Mouse (Mus musculus) heart, postnatal 0 days (tissue): ENCODE measurements around the gene Rai1. TPM values are rescaled to one million over a fixed set of nuclear protein-coding genes. Genes with fewer than 3 reads are reported as not detected.

Experiments
- ATAC-seq: fragments of 200-750 bp; cut with Nextera tagmentation; 2 replicates; pipeline ENCODE4 v1.8.0; 2017; ENCODE audit warnings: low read depth, moderate number of reproducible peaks, moderate library complexity; ENCODE audit not compliant: insufficient read depth
- DNase-seq: peaks from one replicate; pipeline ENCODE4 v3.0.0-alpha.2; 2016; ENCODE audit warnings: low spot score
- H3K27ac ChIP-seq: fragments of 300-500 bp; sonication (generic); 2 replicates; pipeline ENCODE4 v1.5.1; 2014; ENCODE audit warnings: low read depth, mild to moderate bottlenecking
- H3K27me3 ChIP-seq: fragments of 300-500 bp; sonication (generic); 2 replicates; pipeline ENCODE4 v1.6.1; 2014; ENCODE audit warnings: low read length, mixed read lengths; ENCODE audit not compliant: control insufficient read depth, insufficient read depth
- H3K36me3 ChIP-seq: fragments of 300-500 bp; sonication (generic); replicated peaks from 2 replicates; pipeline ENCODE4 v1.6.1; 2014; ENCODE audit warnings: low read length, mixed read lengths; ENCODE audit not compliant: control insufficient read depth, insufficient read depth
- H3K4me1 ChIP-seq: fragments of 300-500 bp; sonication (generic); 2 replicates; pipeline ENCODE4 v1.6.1; 2014; ENCODE audit warnings: antibody characterized with exemption; ENCODE audit not compliant: control insufficient read depth, insufficient read depth
- H3K4me2 ChIP-seq: fragments of 300-500 bp; sonication (generic); 2 replicates; pipeline ENCODE4 v1.6.1; 2014; ENCODE audit warnings: low read depth, mild to moderate bottlenecking, low read length, moderate library complexity
- H3K4me3 ChIP-seq: fragments of 300-500 bp; sonication (generic); 2 replicates; pipeline ENCODE4 v1.5.1; 2014; ENCODE audit warnings: low read depth, low read length
- H3K9ac ChIP-seq: fragments of 300-500 bp; sonication (generic); replicated peaks from 2 replicates; pipeline ENCODE4 v1.6.1; 2014; ENCODE audit warnings: low read depth, low read length, mixed read lengths
- H3K9me3 ChIP-seq: fragments of 300-500 bp; sonication (generic); replicated peaks from 2 replicates; pipeline ENCODE4 v1.6.1; 2016; ENCODE audit warnings: low read length; ENCODE audit not compliant: control insufficient read depth
- CTCF ChIP-seq: IDR thresholded peaks from 2 replicates; pipeline ENCODE4 v1.5.1; 2016; ENCODE audit warnings: antibody characterized with exemption, control low read depth, low read depth
- EP300 ChIP-seq: IDR thresholded peaks from 2 replicates; pipeline ENCODE4 v1.6.1; 2016; ENCODE audit warnings: antibody characterized with exemption, low read depth
- WGBS: fragments of 180-500 bp; shearing (Covaris S2); extraction: QIAGEN DNeasy Blood & Tissue Kit; methylation state at CpG from one replicate; pipeline ENCODE4 v1.1.7; 2014; 5-methylcytosine and 5-hydroxymethylcytosine counted together
- polyA plus RNA-seq: library from polyadenylated mRNA; unstranded; fragments of >200 nt; fragmentation: Nextera tagmentation; extraction: Ambion mirVana; gene quantifications from 2 replicates; pipeline ENCODE4 v1.2.1, GENCODE M21; 2015
- total RNA-seq: library from RNA; depleted of rRNA; stranded (reverse); fragments of >200 nt; gene quantifications from 2 replicates; pipeline ENCODE4 v1.2.3, GENCODE M21; 2014; ENCODE audit warnings: low replicate concordance

Rai1 gene
- total and polyA plus RNA-seq, 2 experiments from 2014 or later, result 10.2 to 28.1 TPM

DNA sequence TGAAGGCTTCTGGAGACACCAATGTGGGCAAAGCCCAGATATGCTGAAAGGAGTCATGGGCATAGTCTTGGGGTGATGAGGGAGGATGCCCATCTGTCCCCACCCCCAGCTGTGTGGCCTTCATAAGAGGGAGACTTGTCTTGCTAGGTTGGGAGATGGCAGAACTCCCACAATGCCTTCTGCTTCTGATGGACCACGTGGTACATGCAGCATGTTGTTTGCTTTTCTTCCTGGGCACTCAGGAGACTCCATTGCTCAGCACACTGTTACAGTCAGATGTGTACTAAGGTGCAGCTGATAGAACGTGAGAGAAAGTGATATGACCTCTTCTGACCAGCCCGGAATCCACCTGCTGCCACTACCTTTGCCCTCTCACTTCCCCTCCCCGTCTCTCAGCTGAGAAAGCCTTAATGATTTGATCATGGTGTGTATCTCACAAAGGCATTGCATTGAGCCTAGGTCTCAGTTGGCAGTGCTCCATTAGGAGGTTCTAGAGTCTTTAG, 43.3 kb upstream of the Rai1 start:
- H3K27me3 ChIP-seq, result no peaks in the 10 kb centered on the region
- DNase-seq, result no peak
- no peak overlapping the region for H3K9ac ChIP-seq
- no peak overlapping the region for H3K27ac ChIP-seq
- TF ChIP-seq EP300 (no peak), CTCF (no peak)
- H3K4me2 ChIP-seq, result no peak overlapping the region
- 68% methylated on average over 4 of the region's 4 CpGs for WGBS
- H3K9me3 ChIP-seq, result no peaks in the 10 kb centered on the region
- H3K4me1 ChIP-seq, result no peaks in the 10 kb centered on the region
- no peak overlapping the region for H3K4me3 ChIP-seq
- ATAC-seq, result no peak
- no peaks in the 10 kb centered on the region for H3K36me3 ChIP-seq

DNA sequence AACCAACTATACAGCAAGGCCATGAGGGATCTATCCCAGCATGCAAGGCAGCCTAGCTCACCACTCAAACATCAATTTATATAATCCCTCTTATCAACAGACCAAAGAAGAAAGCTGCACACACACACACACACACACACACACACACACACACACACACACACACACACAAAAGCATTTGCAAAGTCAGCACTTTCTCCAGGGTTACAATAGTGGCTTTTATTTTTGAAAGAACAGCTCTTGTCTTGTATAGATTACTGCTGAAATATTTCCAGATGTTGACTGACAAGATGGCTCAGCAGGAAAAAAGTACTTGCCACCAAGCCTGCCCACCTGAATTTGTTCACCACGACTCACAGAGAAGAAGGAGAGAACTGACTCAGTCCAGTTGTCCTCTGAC, 39.5 kb upstream of the Rai1 start:
- H3K27me3 ChIP-seq, result no peaks in the 10 kb centered on the region
- H3K27ac ChIP-seq, result no peak overlapping the region
- DNase-seq (no peak), ATAC-seq (no peak)
- no peak for TF ChIP-seq EP300
- TF ChIP-seq CTCF, result no peak
- no peak overlapping the region for H3K9ac ChIP-seq
- no peak overlapping the region for H3K4me3 ChIP-seq
- no peak overlapping the region for H3K4me2 ChIP-seq
- H3K4me1 ChIP-seq, result no peaks in the 10 kb centered on the region
- no peaks in the 10 kb centered on the region for H3K36me3 ChIP-seq
- 43% methylated on average over 1 of the region's 1 CpGs for WGBS
- H3K9me3 ChIP-seq, result no peaks in the 10 kb centered on the region

DNA sequence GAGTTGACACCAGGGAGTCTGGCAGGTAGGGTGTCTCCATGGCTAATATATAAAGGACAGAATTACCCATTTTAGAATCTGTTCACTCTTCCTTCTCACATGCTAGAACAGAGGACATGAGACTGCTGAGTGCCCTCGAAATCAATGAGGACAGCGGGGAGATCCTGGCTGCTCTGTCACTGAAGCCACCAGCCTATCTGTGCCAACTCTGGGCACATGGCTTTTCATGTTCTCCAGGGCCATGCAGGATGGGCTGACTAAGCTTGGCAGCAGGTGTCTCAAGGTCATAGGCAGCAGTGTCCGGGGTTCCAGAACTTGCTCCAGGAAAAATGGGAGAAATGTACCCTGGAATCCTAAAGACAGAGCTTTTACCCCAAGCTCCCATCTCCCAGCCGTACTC, 37.2 kb upstream of the Rai1 start:
- no peak for ATAC-seq
- TF ChIP-seq CTCF (no peak), EP300 (no peak)

DNA sequence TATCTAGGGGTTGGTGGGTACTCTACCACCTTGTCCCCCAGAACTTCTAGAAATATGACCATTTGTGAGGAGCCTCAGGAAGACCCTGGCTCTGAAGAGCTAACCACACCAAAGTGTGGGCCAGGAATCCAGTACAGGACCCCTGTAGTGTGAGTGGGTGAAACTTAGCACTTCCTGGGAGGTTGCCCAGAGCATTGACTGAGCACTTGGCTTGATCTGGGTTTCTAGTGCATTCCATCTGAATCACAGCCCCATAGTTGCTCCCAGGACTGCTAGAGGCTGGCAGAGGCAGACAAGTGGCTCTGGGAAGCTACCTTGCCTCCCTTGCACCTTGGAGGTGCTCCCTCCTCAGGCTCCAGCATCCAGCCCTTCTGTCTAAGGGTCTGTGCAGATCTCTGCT, 36.2 kb upstream of the Rai1 start:
- no peak for DNase-seq
- Histone ChIP-seq H3K9ac (no peak overlapping the region), H3K27me3 (no peaks in the 10 kb centered on the region), H3K4me1 (no peaks in the 10 kb centered on the region), H3K9me3 (no peaks in the 10 kb centered on the region), H3K4me2 (no peak overlapping the region), H3K36me3 (no peaks in the 10 kb centered on the region), H3K27ac (no peak overlapping the region), H3K4me3 (no peak overlapping the region)
- no peak for ATAC-seq
- TF ChIP-seq EP300 (no peak), CTCF (no peak)

More for the DNA sequence above, 37.2 kb upstream of the Rai1 start:
- H3K27me3 ChIP-seq, result no peaks in the 10 kb centered on the region
- H3K4me3 ChIP-seq, result no peak overlapping the region
- no peak for DNase-seq
- H3K9ac ChIP-seq, result no peak overlapping the region
- no peaks in the 10 kb centered on the region for H3K36me3 ChIP-seq
- no peaks in the 10 kb centered on the region for H3K4me1 ChIP-seq
- H3K4me2 ChIP-seq, result no peak overlapping the region
- WGBS, result 82% methylated on average over 4 of the region's 4 CpGs
- no peaks in the 10 kb centered on the region for H3K9me3 ChIP-seq
- H3K27ac ChIP-seq, result no peak overlapping the region

DNA sequence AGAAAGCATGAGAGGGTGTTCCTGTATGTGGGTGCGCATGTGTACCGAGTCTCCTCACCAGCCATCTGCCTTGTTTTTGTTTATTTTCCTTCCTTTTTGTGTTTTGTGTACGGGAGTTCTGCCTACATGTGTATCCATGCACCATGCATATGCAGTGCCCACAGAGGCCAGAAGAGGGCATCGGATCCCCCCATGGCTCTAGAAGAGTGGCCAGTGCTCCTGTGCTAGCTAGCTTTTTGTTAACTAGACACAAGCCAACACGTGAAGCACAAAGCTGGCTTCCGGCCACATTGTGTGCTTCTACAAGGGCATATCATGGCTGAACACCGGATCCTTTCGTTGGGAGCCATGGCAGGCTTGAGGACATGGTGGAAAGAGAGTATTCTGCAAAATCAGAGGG, 34.2 kb upstream of the Rai1 start:
- TF ChIP-seq EP300 (no peak), CTCF (peak; percentile 70)
- DNase-seq (no peak), ATAC-seq (peak; percentile 62)
- H3K27ac ChIP-seq, result no peak overlapping the region
- no peak overlapping the region for H3K4me3 ChIP-seq
- no peak overlapping the region for H3K4me2 ChIP-seq
- no peak overlapping the region for H3K9ac ChIP-seq
- no peaks in the 10 kb centered on the region for H3K4me1 ChIP-seq
- WGBS, result 35% methylated on average over 8 of the region's 8 CpGs
- H3K27me3 ChIP-seq, result no peaks in the 10 kb centered on the region
- H3K36me3 ChIP-seq, result no peaks in the 10 kb centered on the region
- no peaks in the 10 kb centered on the region for H3K9me3 ChIP-seq

DNA sequence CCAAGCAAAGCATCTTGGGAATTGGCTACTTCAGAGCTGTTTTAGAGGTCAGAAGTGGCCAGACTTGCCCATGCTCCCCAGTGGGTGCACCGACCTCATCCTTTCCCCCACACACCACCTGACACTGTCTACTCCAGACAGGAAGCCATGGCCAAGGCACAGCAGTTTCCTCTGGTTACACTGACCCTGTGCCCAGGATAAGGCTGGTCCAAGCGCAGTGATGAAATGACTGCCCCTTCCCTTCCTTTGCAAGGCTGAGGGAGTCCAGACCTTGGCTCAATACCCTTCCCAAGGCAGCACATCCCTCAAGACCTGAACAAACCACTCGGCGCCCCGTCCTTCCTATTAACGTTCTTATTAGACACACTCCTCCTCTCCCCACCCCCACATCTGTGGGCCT, 33.6 kb upstream of the Rai1 start:
- Histone ChIP-seq H3K9ac (no peak overlapping the region), H3K4me2 (no peak overlapping the region), H3K36me3 (no peaks in the 10 kb centered on the region), H3K4me3 (no peak overlapping the region), H3K27me3 (no peaks in the 10 kb centered on the region), H3K27ac (no peak overlapping the region), H3K9me3 (no peaks in the 10 kb centered on the region), H3K4me1 (no peaks in the 10 kb centered on the region)
- 79% methylated on average over 6 of the region's 6 CpGs for WGBS
- no peak for TF ChIP-seq EP300
- no peak for TF ChIP-seq CTCF
- DNase-seq, result no peak
- no peak for ATAC-seq
